Mouse (Mus musculus) thymus, postnatal 14 days (tissue): ENCODE measurements around the gene Selenbp2.
"Not testable (repeated sequence)": the region's sequence is repeated elsewhere in the genome, so short reads cannot be mapped to it uniquely, and the experiment has no call there.

Experiments
- DNase-seq: peaks from one replicate; pipeline ENCODE4 v3.0.0; 2021

Gene Selenbp2

DNA sequence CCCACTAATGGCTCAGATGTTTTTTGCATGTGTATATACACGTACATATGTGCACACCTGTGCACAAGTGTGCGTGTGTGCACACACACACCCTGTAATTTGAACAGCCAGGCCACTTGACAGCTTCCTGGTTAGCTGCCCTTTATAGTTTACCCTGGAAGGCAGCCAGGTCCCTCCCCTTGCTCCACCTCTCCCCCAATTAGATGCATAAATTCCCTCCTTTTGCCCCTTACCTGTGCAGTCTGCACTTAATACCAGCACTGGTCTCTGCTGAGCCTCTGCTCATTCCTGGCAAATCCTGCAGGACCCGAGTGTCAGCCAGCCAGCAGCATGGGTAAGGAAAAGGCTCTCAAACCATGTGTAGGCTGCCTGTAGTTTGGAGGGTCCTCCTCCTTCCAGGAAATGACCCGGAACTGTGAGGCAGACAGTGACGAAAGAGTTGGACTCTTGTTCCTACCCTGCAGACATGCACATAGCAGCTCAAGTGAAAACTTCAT lies at the start of gene Selenbp2:
Gene Selenbp2, plus strand, starts transcription at position 228 of the 497 bp plus-strand sequence.
- DNase-seq: no peak

DNA sequence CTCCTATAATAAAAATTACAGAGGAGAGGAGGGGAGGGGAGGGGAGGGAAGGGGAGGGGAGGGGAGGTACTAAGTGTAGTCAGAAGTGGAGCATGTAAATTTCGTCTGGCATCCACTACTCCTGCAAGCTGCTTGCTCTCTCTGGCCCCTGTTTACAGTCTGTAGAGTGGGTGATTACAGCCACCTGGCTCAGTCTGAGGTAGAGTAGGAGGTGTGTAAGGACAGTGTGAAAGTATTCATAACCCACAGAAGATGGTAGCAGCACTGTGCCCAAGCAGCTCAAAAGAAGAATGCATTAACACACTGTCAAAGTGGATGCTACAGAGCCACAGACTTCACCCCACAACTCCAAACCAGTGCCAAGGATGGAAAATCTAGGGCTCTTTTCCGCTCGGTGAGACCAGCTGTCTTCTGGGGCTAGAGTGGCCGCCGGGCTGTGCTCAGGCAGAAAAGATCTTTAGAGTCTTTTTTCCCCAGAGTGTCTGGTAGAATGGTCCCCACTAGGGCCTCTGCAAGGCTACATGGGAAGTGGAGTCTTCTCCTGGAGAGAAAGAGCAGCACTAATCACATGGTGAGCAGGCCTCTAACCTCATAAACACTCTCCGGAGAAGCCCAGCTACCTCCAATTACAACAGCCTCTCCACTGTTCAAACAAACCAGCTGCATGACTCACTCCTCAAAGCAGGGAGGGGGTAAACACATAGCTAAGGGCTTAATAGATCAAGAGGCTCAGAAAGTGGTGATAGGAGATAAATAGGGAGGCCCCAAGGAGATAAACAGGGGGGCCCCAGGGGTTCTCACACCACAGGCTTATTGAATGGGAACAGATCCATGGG lies 44.4 kb upstream of the Selenbp2 start:
- DNase-seq: no peak

DNA sequence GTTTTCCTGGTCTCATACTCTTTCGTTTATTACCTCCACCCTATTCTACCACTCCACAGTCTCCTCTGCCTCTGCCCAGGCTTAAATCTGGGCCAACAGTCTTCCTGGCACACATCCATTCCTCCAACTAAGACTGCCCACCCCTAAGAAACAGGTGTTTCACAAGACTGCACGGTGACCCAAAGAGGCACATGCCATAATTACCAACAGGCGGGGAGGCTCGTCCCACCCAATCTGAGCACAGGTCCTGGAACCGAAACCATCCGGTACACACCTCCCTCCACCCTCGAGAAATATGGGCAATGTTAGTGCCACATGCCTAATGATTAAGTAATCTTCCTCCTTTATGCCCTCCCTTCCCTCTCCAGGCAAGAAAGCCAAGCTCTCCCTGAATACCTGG lies 42.9 kb upstream of the Selenbp2 start:
- DNase-seq: no peak

DNA sequence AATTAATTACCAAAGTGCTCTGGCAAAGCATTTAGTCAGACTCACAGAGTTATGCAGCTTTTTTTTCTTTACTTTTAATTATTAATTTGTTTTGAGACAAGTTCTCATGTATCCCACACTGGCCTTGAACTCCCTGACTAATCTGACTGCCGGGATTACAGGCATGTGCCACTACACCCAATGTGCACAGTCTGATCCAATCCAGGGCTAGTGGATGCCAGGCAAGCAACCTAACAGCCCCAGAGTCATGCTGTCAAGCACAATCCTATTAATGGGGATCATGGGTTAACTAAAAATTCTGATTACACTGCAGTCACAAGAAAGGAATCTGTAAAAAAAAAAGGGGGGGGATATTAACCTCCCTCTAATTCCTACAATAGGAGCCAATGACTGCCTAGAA lies 39.4 kb upstream of the Selenbp2 start:
- not testable (repeated sequence) for DNase-seq

DNA sequence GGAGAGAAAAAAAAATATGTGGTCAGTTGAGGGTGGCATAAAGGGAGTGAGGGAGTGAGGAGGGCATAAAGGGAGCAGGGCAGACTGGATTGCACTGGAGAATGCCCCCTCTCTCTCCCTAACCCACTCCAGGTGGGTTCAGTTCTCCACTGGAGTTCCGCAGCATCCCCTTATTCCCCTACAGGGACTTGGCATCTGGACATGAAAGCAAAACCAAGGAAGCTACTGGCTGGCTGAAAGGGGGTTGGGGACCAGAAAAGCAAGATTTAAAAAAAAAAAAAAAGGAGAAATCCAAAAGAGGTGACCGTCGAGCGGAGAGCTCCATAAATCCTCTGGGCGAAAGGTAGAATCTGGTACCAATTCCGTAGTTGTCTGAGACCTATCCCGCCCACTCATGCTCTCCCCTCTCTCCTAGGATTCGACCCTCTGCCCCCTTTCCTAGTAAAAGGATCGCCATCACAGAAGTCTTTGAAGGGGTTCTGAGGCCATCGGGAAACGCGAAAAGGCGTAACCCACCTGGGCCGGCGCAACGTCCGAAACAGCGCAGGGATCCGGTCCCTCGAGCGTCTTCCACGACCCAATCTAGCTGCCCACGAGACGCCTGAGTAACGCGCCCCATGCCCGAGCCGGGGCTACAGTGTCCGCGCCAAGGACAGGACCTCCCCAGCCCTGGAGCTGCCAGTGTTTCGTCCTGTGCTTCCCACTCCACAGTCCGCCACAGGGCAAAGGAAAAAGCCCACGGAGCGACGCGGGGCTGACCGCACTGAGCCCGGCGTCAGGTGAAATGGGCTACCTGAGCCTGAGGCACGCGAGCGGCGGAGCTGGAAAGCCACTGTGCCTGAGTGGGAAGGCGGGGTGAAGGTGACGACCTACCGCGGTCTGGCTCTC lies 35.3 kb upstream of the Selenbp2 start:
- peak; percentile 13 for DNase-seq

DNA sequence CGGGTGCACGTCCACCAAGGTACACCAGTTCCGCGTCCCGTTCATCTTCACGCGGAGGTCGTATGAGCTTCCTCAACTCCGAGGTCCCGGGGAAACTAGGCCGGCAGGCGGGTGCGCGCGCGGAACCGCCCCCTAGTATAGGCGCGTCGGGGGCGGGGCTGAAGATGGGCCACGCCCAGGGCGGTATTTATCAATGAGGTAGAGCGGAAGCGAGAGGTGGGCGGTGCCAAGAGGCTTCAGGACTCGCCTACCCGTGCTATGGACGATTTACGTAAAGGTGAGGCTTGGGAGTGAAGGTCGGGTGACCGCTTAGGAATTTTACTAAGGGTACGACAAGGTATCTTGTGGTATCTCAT lies 34.6 kb upstream of the Selenbp2 start, which contains the start of gene Tuft1:
Gene Tuft1, minus strand, starts transcription at position 133 of the 356 bp plus-strand sequence.
- DNase-seq: peak; percentile 91

DNA sequence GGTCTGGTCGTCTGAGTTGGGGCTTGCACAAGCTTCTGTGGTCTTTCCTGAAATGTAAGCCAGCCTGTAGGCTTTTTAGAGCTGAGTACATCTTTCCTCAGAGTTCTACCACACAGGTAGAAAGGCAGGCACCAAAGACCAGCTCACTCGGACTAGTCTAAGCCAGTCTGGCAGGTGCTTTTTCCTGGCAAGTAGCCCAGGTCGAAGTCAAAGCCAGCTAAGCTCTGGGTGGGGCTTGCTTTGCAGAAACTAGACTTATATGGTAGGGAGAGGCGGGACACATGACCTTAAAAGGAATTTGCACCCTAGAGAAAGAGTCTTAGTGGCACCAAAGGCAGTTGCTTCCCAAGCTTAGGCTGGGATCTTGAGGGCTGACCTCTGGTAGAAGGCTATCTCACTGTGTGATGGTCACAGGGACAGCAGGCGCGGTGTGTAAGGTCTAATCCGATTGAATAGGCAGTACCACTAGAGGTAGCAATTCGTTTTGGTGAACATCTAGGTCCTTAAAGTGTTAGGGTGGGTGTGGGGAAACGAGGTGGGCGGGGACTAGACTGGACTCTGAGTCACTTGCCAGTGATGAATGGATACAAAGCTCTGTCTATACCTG lies 34.1 kb upstream of the Selenbp2 start:
- DNase-seq: peak; percentile 10

DNA sequence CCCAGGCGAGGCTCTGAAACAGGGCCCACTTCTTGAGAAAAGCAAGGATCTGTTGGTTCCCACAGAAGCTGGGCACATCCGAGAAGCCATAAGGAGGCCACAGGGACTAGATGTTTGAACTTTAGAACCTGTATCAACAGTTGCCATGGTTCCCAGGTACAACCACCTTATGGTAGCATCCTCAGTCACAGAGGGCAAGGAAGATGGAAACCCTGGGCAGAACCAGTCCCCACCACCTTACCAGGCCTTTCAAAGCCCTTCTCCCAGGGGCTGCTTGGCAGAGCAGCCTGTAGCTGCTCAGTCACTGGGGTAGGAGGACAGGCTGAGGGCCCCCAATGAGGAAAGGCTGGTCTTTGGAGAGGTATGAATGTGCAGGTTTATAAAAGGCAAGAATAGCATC lies 32.5 kb upstream of the Selenbp2 start:
- DNase-seq: not testable (repeated sequence)

DNA sequence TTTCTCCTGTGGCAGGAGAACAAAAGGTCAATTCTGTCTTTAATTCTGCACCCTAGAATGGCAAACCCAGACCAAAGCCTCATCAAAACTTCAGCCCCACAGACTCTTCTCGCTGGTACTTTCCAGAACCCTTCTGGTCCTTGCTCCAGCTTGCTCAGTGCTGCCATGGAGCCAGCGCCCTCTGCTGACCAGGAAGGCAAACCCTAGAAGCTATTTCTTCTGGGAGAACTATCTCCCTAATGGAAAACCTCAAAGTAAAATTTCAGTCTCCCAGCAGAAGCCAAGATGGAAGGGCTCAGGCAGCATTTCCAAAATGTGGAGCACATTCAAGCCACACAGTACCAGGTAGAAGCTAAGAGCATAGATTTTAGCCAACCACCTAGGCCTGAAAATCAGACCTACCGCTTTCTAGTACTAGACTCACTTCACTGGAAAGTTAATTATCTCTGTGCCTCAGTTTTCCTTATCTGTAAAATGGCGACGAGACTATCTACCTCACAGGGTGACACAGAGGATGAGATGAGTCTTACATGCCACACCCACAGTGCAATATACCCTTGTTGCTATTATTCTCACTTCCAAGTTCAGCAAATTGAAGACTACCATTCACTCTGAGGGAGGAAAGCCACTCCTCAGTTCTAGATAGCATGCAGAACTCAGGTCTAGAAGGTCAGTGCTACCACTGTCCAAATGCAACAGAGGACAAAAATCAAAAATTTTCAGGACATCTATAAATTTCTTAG lies 28.1 kb upstream of the Selenbp2 start:
- DNase-seq: not testable (repeated sequence)

DNA sequence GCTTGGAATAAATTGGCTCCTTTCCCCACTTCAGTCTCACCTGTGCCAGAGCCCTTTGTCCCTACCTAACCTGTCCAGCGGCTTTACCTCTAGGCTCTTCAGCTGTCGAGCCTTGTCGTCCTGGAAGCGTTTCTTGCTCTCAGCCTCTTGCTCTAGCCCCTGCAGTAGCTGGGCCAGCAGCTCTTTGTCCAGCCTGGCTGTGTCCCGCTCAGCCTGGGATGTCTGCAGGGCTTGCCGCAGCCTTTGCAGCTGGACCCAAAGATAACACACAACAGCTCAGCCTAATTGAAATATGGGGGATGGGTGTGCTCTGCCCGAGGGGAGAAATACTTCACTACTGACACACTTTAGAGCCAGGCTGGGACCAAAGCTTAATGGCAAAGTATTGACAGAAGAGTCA lies 27.5 kb upstream of the Selenbp2 start:
- DNase-seq: not testable (repeated sequence)

DNA sequence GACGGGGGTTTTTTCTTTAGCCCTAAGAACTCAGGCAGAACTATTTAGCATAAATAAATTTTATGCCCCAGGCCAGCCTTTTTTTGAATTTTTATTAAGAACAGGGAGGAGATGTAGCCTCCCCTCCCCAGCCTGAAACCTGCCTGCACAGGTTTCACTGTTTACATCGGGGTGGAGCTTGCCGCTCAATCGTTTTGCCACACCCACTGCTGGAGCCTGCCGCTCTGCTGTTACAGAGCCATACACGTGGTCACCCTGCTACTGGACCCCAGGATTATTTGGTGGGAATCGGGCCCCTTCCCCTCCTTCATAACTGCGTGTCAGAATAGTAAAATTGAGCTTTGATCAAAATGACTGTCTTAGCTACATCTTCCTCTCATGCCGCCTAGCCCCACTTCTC lies 18.3 kb upstream of the Selenbp2 start:
- not testable (repeated sequence) for DNase-seq

DNA sequence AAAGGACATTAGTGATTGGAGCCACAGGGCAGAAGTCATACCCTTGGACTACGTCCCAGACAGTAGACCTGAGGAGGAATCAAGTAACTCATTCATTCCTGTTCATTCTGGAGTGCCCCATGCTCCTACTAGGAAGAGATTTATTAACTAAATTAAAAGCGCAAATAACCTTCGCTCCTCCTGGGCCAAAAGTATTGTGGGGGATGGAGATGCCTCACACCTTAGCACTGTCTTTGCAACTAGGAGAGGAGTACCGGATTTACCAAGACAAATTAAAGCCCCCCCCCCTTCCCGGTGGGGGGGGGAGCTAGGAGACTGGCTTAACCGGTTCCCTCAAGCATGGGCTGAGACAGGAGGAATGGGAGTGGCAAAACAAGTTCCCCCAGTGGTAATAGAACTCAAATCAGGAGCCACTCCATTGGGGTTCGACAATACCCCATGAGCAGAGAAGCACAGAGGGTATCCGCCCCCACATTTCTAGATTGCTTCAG lies 14.0 kb upstream of the Selenbp2 start:
- DNase-seq: no peak

DNA sequence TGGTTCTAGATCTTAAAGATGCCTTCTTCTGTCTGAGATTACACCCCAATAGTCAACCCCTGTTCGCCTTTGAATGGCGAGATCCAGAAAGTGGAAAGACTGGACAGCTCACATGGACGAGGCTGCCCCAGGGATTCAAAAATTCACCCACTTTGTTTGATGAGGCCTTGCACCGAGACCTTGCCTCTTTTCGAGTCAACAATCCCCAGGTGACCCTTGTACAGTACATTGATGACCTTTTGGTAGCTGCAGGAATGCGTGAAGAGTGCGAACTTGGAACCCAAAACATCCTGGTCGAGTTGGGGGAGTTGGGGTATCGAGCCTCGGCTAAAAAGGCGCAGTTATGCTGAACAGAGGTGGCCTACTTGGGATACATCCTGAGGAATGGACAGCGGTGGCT lies 13.3 kb upstream of the Selenbp2 start:
- DNase-seq: not testable (repeated sequence)

DNA sequence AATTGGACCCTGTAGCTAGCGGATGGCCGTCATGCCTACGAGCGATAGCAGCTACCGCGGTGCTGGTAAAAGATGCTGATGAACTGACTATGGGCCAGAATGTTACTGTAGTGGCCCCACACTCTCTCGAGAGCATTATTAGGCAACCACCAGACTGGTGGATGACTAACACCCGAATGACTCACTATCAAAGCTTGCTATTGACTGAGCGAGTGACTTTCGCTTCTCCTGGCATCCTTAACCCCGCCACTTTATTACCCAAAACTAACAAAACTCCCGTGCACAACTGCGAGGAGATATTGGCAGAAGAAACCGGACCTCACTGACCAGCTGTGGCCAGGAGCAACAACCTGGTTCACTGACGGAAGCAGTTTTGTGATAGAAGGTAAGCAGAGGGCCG lies 12.6 kb upstream of the Selenbp2 start:
- no peak for DNase-seq

DNA sequence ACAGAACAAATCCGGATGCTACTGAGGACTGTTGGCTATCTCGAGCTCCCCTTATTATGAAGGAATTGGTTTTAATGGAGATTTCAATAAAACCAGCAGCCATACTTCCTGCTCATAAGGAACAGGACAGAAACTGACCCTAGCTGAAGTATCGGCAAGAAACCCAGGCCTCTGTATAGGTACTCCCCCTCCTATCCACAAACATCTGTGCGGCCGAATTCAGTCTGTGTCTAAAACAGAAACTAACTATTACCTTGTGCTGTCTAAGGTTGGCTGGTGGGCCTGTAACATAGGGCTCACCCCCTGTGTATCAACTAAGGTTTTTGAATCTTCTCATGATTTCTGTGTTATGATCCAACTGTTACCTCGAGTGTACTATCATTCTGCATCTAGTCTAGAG lies 9.7 kb upstream of the Selenbp2 start:
- DNase-seq: no peak

DNA sequence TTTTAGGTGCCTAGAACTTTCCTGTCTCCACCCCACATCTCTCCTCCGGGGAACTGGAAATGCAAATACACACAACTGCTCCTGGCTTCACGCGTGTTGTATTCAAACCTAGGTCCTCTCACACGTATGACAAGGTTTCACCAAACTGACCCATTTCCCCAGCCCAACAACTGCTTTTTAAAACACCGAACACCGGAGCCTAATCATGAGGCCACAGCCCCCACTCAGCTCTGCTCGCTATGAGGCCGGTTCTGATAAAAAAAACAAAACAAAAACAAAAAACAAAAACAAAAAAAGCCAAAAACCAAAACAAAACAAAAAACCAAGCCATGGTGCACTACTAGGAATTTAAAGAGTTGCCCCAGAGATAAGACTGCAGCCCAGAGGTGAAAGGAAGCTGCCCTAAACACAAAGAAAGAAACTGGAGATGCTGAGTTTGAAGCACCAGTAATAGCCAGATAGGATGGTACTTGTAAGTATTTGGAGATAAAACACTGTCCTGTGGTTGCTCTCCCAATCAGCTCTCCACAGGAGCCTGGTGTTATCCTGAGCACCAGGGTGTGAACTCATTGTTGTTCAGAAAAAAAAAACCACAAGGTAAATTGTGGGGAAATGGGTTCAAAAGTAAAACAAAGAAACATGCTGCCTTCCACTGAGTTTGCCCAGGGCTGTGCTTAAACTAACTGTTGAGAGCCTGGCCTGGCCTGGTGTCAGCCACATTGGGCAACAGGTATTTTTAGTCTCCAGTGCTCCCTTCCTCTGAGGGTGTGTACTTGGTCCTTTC lies 7.2 kb upstream of the Selenbp2 start:
- not testable (repeated sequence) for DNase-seq

DNA sequence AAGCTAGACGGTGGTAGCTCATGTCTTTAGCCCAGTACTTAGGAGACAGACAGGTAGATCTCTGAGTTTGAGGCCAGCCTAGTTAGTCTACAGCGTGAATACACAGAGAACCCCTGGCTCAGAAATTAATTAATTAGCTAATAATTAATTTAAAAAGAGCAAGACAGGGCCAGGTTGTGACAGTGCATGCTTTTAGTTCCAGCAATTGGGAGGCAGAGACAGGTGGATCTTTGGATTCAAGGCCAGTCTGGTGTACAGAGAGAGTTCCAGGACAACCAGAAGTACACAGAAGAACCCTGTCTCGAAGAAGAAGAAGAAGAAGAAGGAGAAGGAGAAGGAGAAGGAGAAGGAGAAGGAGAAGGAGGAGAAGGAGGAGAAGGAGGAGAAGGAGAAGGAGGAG lies 4.7 kb upstream of the Selenbp2 start:
- not testable (repeated sequence) for DNase-seq

DNA sequence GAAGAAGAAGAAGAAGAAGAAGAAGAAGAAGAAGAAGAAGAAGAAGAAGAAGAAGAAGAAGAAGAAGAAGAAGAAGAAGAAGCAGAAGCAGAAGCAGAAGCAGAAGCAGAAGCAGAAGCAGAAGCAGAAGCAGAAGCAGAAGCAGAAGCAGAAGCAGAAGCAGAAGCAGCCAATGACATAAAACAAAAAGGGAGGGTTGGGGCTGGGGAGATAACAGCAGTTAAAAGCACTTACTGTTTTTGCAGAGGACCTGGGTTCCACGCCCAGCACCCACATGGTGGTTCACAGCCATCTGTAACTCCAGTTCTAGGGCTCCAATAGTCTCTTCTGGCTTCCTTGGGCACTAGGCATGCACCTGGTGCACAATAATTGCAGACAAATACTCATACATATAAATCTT lies 4.2 kb upstream of the Selenbp2 start:
- DNase-seq: not testable (repeated sequence)

DNA sequence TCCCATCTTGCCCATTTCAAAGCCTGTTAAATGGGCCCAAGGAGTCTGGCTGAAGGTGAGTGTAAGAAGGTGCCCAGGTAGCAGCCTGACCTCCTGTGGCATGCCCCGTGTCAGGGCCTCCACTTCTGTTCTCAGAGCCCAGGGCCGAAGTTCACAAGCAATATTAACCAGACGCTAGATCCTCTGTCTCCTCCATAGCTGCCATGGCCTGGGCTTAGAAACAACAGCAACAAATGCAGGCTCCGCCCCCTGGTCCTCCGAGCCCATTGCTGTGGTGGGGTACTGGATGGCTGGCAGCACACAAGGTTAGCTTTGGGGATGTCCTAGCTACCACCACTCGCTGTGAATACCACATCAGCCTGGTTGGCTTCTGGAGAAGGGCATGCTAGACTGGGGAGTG lies 3.2 kb upstream of the Selenbp2 start:
- DNase-seq: not testable (repeated sequence)

DNA sequence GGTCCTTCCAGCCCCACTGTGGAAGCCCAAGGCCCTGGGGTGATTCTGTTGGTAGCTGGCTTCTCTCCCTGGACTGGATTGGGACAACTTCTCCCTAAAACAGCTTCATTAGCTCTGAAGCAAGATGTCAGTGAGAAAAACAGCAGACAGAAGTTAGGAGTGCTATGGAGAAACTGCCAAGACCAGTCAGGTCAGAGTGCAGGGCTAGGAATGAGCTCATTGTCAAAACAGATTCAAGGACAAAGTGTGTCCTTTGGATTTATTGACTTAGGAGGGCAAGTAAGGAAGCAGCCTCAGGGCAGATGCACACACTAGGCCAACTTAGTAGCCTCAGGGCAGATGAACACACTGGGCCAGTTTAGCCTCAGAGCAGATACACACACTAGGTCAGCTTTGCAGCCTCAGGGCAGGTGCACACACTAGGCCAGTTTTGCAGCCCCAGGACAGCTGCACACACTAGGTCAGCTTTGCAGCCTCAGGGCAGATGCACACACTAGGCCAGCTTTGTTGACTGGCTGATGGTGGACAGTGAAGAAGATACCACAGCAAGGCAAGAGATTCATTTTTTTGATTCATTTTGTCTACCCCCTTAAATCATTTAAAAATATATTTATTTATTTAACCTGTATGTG lies 2.6 kb upstream of the Selenbp2 start:
- no peak for DNase-seq

DNA sequence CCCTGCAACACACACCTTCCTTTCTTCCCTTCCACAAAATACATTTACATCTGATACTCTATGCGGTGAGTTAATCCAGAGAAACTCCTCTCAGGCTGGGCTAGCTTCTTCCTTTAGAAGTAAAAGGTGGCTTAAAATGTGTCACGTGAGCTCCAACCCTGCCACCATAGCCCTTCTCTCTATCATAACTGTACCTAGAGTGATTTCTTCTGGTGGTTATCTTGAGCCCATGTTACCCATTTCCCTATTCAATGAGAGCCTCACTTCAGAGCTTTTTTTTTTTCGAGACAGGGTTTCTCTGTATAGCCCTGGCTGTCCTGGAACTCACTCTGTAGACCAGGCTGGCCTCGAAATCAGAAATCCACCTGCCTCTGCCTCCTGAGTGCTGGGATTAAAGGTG lies 1.7 kb upstream of the Selenbp2 start:
- not testable (repeated sequence) for DNase-seq
